Mouse (Mus musculus) urinary bladder, postnatal 0 days (tissue): ENCODE results near the gene Cmbl. TPM values are rescaled to one million over a fixed set of nuclear protein-coding genes. Genes with fewer than 3 reads are reported as not detected.

ENCODE experiments used
- polyA plus RNA-seq: library from polyadenylated mRNA; unstranded; fragments of >200 nt; fragmentation: Nextera tagmentation; extraction: Ambion mirVana; gene quantifications from 2 replicates; pipeline ENCODE4 v1.2.1, GENCODE M21; 2015

Gene Cmbl
- polyA plus RNA-seq, result 23.6 and 24.2 TPM in 2 replicates

GRCm38 (mm10) chr15:31565184-31565583 is at the start of gene Cmbl:
Gene Cmbl (plus strand): TSS chr15:31565389.

GRCm38 (mm10) chr15:31530659-31531445 is 34.3 kb upstream of the Cmbl start, which contains the start of gene March6:
Gene March6 (minus strand): TSS chr15:31531053.

GRCm38 (mm10) chr15:31601646-31602374 is 36.6 kb downstream of the Cmbl start, which contains the start of the genes Cct5 and Fam173b:
Gene Cct5 (minus strand): TSS chr15:31601804.
Gene Fam173b (plus strand): TSS chr15:31601852.

Other genes starting within 250 kb of the Cmbl start
- 0.40 and 1.3 TPM in 2 replicates for gene Ankrd33b, start 197.7 kb upstream of the Cmbl start, polyA plus RNA-seq
- gene Ropn1l, start 111.7 kb upstream of the Cmbl start, polyA plus RNA-seq, result 2.9 and 3.1 TPM in 2 replicates
- 13.8 and 15.9 TPM in 2 replicates for gene March6, start 34.3 kb upstream of the Cmbl start, polyA plus RNA-seq
- 293 and 311 TPM in 2 replicates for gene Cct5, start 36.4 kb downstream of the Cmbl start, polyA plus RNA-seq
- 13.2 and 14.0 TPM in 2 replicates for gene Fam173b, start 36.5 kb downstream of the Cmbl start, polyA plus RNA-seq